Comparison of ENCODE assay signal across 7 mouse cellular contexts in the genomic region with DNA sequence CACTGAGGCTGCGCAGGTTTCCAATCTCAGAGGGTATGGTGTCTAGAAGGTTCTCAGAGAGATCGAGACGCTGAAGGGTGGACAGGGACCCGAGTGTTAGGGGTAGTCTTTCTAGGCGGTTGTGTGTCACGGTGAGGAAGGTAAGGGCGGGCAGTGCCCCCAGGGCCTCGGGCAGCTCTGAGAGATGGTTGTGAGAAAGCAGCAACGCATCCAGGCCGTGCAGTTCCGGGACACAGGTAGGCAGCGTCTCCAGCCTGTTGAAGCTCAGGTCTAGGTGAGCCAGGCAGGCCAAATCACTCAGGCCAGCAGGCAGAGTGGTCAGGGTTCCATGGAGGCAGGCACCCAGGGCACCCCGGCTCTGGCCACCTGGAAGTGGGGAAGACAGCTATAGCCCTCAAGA. TPM values are rescaled to one million over a fixed set of nuclear protein-coding genes. Genes with fewer than 3 reads are reported as not detected.
DNase-seq lines count a peak whose midpoint lies in the region; ATAC-seq and TF ChIP-seq lines count a peak whose summit lies in the region.

No protein-coding gene starts in this region.

- no peak for DNase-seq in lung, postnatal 10 days
- DNase-seq in embryonic facial prominence, embryonic 11.5 days (ENCODE audit: low spot score): no peak
- DNase-seq in liver, postnatal 0 days: no peak

- no peaks in the 10 kb centered on the region for H3K9me3 ChIP-seq in lung, embryonic 16.5 days (ENCODE audit: control insufficient read depth, low read length)
- H3K9me3 ChIP-seq in embryonic facial prominence, embryonic 11.5 days (replicated peaks; ENCODE audit: control insufficient read depth, low read length): no peaks in the 10 kb centered on the region
- no peaks in the 10 kb centered on the region for H3K9me3 ChIP-seq in forebrain, embryonic 16.5 days (ENCODE audit: control insufficient read depth, low read length)
- no peaks in the 10 kb centered on the region for H3K9me3 ChIP-seq in liver, postnatal 0 days (ENCODE audit: low read length)

- peak overlapping the region; percentile 89 for H3K4me2 ChIP-seq in lung, embryonic 16.5 days (ENCODE audit: low read depth, low read length)
- H3K4me2 ChIP-seq in embryonic facial prominence, embryonic 11.5 days (ENCODE audit: low read depth, low read length): peak overlapping the region; percentile 84; the same call in 1 of the 2 replicates
- peak overlapping the region; percentile 62 for H3K4me2 ChIP-seq in forebrain, embryonic 16.5 days (ENCODE audit: low read length)
- H3K4me2 ChIP-seq in liver, postnatal 0 days (ENCODE audit: low read depth, low read length): peak overlapping the region; percentile 91

- H3K36me3 ChIP-seq in lung, embryonic 16.5 days (ENCODE audit: control insufficient read depth, insufficient read depth, low read length): peaks cover 4% of the 10 kb centered on the region; the same call in 1 of the 2 replicates
- no peaks in the 10 kb centered on the region; the same call in none of the 2 replicates for H3K36me3 ChIP-seq in embryonic facial prominence, embryonic 11.5 days (replicated peaks; ENCODE audit: control insufficient read depth, insufficient read depth, low read depth, low read length)
- no peaks in the 10 kb centered on the region; the same call in 1 of the 2 replicates for H3K36me3 ChIP-seq in forebrain, embryonic 16.5 days (ENCODE audit: control insufficient read depth, insufficient read depth)
- H3K36me3 ChIP-seq in liver, postnatal 0 days (replicated peaks; ENCODE audit: insufficient read depth, low read length): peaks cover 26% of the 10 kb centered on the region

- 91% methylated on average over 13 of the region's 13 CpGs for WGBS in lung, embryonic 16.5 days
- 90% methylated on average over 13 of the region's 13 CpGs for WGBS in embryonic facial prominence, embryonic 11.5 days
- WGBS in forebrain, embryonic 16.5 days: 89% methylated on average over 13 of the region's 13 CpGs
- 86% methylated on average over 13 of the region's 13 CpGs for WGBS in liver, postnatal 0 days (ENCODE audit: insufficient replicate concordance)

- H3K4me3 ChIP-seq in lung, embryonic 16.5 days (ENCODE audit: low read length): peak overlapping the region; percentile 56; the same call in 1 of the 2 replicates
- H3K4me3 ChIP-seq in embryonic facial prominence, embryonic 11.5 days (ENCODE audit: low read depth, low read length): no peak overlapping the region
- no peak overlapping the region for H3K4me3 ChIP-seq in forebrain, embryonic 16.5 days (replicated peaks; ENCODE audit: low read length)
- H3K4me3 ChIP-seq in liver, postnatal 0 days (ENCODE audit: low read depth, low read length): peak overlapping the region; percentile 66

- peak overlapping the region; percentile 71 for H3K9ac ChIP-seq in lung, embryonic 16.5 days (ENCODE audit: low read length)
- H3K9ac ChIP-seq in embryonic facial prominence, embryonic 11.5 days (replicated peaks; ENCODE audit: low read length): peak overlapping the region; percentile 72
- peak overlapping the region; percentile 33 for H3K9ac ChIP-seq in forebrain, embryonic 16.5 days (replicated peaks; ENCODE audit: low read depth, low read length)
- no peak overlapping the region; the same call in 1 of the 2 replicates for H3K9ac ChIP-seq in liver, postnatal 0 days (replicated peaks)

- H3K27ac ChIP-seq in lung, embryonic 16.5 days (ENCODE audit: low read length): no peak overlapping the region
- no peak overlapping the region for H3K27ac ChIP-seq in embryonic facial prominence, embryonic 11.5 days (replicated peaks; ENCODE audit: low read depth, low read length)
- no peak overlapping the region for H3K27ac ChIP-seq in forebrain, embryonic 16.5 days (ENCODE audit: low read length)
- H3K27ac ChIP-seq in liver, postnatal 0 days (ENCODE audit: low read depth): no peak overlapping the region

- no peak for ATAC-seq in lung, embryonic 16.5 days (ENCODE audit: low read depth)
- ATAC-seq in embryonic facial prominence, embryonic 11.5 days (replicated peaks; ENCODE audit: insufficient number of reproducible peaks, low FRiP score, low TSS enrichment, low read depth): no peak
- no peak for ATAC-seq in forebrain, embryonic 16.5 days
- ATAC-seq in liver, postnatal 0 days: no peak
- ATAC-seq in monocyte, adult 5-6 weeks (replicated peaks; ENCODE audit: insufficient number of reproducible peaks, low FRiP score, low TSS enrichment, poor library complexity, severe bottlenecking): no peak
- no peak for ATAC-seq in megakaryocyte progenitor cell, adult 5-6 weeks (replicated peaks; ENCODE audit: poor library complexity)

- no peak for TF ChIP-seq EP300 in liver, postnatal 0 days (IDR thresholded peaks at IDR 0.05; ENCODE audit: low read depth)

- peaks cover 28% of the 10 kb centered on the region for H3K4me1 ChIP-seq in lung, embryonic 16.5 days (replicated peaks; ENCODE audit: control insufficient read depth, insufficient read depth, low read length)
- H3K4me1 ChIP-seq in embryonic facial prominence, embryonic 11.5 days (ENCODE audit: control insufficient read depth, insufficient read depth, low read length): peaks cover 7% of the 10 kb centered on the region; the same call in 1 of the 2 replicates
- peaks cover 18% of the 10 kb centered on the region for H3K4me1 ChIP-seq in forebrain, embryonic 16.5 days (replicated peaks; ENCODE audit: control insufficient read depth, insufficient read depth, low read length)
- peaks cover 39% of the 10 kb centered on the region for H3K4me1 ChIP-seq in liver, postnatal 0 days (ENCODE audit: insufficient read depth)

- no peak for TF ChIP-seq CTCF in liver, postnatal 0 days (IDR thresholded peaks at IDR 0.05; ENCODE audit: low read depth)

- H3K27me3 ChIP-seq in lung, embryonic 16.5 days (ENCODE audit: control insufficient read depth, insufficient read depth, low read depth, low read length): no peaks in the 10 kb centered on the region
- no peaks in the 10 kb centered on the region for H3K27me3 ChIP-seq in embryonic facial prominence, embryonic 11.5 days (ENCODE audit: control insufficient read depth, insufficient read depth, low read length)
- H3K27me3 ChIP-seq in forebrain, embryonic 16.5 days (replicated peaks; ENCODE audit: control insufficient read depth, insufficient read depth, low read length): no peaks in the 10 kb centered on the region
- H3K27me3 ChIP-seq in liver, postnatal 0 days (ENCODE audit: insufficient read depth, low read length): no peaks in the 10 kb centered on the region

RNA-seq across cellular contexts. Expression of a gene that starts 1.6 kb away (rescaled TPM):
- polyA plus RNA-seq in lung, embryonic 16.5 days (2015; fragmentation: Nextera tagmentation; extraction: Ambion mirVana): 14.4 and 15.4 TPM in 2 replicates
- polyA plus RNA-seq in embryonic facial prominence, embryonic 11.5 days (2014; fragmentation: Nextera tagmentation; extraction: Ambion mirVana): 9.1 and 10.1 TPM in 2 replicates
- 7.9 and 9.9 TPM in 2 replicates for polyA plus RNA-seq in forebrain, embryonic 16.5 days (2015; fragmentation: Nextera tagmentation; extraction: Ambion mirVana)
- polyA plus RNA-seq in liver, postnatal 0 days (2015; fragmentation: Nextera tagmentation; extraction: Ambion mirVana): 3.6 and 4.3 TPM in 2 replicates
- total RNA-seq in monocyte, adult 5-6 weeks (2017): 4.5 to 5.9 TPM (median 4.8 TPM) in 3 replicates
- total RNA-seq in megakaryocyte progenitor cell, adult 5-6 weeks (2015): 14.2 and 14.4 TPM in 2 replicates
- 9.7 and 11.2 TPM in 2 replicates for total RNA-seq in megakaryocyte progenitor cell, adult 5-6 weeks (2017)

RNA-seq across cellular contexts. Expression of a gene that starts 4.5 kb away (rescaled TPM):
- polyA plus RNA-seq in lung, embryonic 16.5 days (2015; fragmentation: Nextera tagmentation; extraction: Ambion mirVana): 21.7 and 24.5 TPM in 2 replicates
- polyA plus RNA-seq in embryonic facial prominence, embryonic 11.5 days (2014; fragmentation: Nextera tagmentation; extraction: Ambion mirVana): 27.4 and 30.4 TPM in 2 replicates
- 88.4 and 111 TPM in 2 replicates for polyA plus RNA-seq in forebrain, embryonic 16.5 days (2015; fragmentation: Nextera tagmentation; extraction: Ambion mirVana)
- polyA plus RNA-seq in liver, postnatal 0 days (2015; fragmentation: Nextera tagmentation; extraction: Ambion mirVana): 38.4 and 41.6 TPM in 2 replicates
- 6.2 to 14.8 TPM (median 7.4 TPM) in 3 replicates for total RNA-seq in monocyte, adult 5-6 weeks (2017)
- 15.5 and 19.8 TPM in 2 replicates for total RNA-seq in megakaryocyte progenitor cell, adult 5-6 weeks (2015)
- 4.4 and 5.3 TPM in 2 replicates for total RNA-seq in megakaryocyte progenitor cell, adult 5-6 weeks (2017)

RNA-seq across cellular contexts. Expression of a gene that starts 5.0 kb away (rescaled TPM):
- polyA plus RNA-seq in lung, embryonic 16.5 days (2015; fragmentation: Nextera tagmentation; extraction: Ambion mirVana): 1,124 and 1,266 TPM in 2 replicates
- 1,064 and 1,069 TPM in 2 replicates for polyA plus RNA-seq in embryonic facial prominence, embryonic 11.5 days (2014; fragmentation: Nextera tagmentation; extraction: Ambion mirVana)
- 684 and 749 TPM in 2 replicates for polyA plus RNA-seq in forebrain, embryonic 16.5 days (2015; fragmentation: Nextera tagmentation; extraction: Ambion mirVana)
- polyA plus RNA-seq in liver, postnatal 0 days (2015; fragmentation: Nextera tagmentation; extraction: Ambion mirVana): 861 and 865 TPM in 2 replicates
- total RNA-seq in monocyte, adult 5-6 weeks (2017): 2,770 to 3,796 TPM (median 2,928 TPM) in 3 replicates
- total RNA-seq in megakaryocyte progenitor cell, adult 5-6 weeks (2015): 2,968 and 3,129 TPM in 2 replicates
- 2,070 and 2,265 TPM in 2 replicates for total RNA-seq in megakaryocyte progenitor cell, adult 5-6 weeks (2017)

RNA-seq across cellular contexts. Expression of a gene that starts 12.8 kb away (rescaled TPM):
- 42.9 and 46.2 TPM in 2 replicates for polyA plus RNA-seq in lung, embryonic 16.5 days (2015; fragmentation: Nextera tagmentation; extraction: Ambion mirVana)
- 10.5 and 11.1 TPM in 2 replicates for polyA plus RNA-seq in embryonic facial prominence, embryonic 11.5 days (2014; fragmentation: Nextera tagmentation; extraction: Ambion mirVana)
- 20.5 and 23.2 TPM in 2 replicates for polyA plus RNA-seq in forebrain, embryonic 16.5 days (2015; fragmentation: Nextera tagmentation; extraction: Ambion mirVana)
- polyA plus RNA-seq in liver, postnatal 0 days (2015; fragmentation: Nextera tagmentation; extraction: Ambion mirVana): 47.1 and 51.3 TPM in 2 replicates
- 19.7 to 28.0 TPM (median 25.4 TPM) in 3 replicates for total RNA-seq in monocyte, adult 5-6 weeks (2017)
- total RNA-seq in megakaryocyte progenitor cell, adult 5-6 weeks (2015): 44.5 and 44.9 TPM in 2 replicates
- total RNA-seq in megakaryocyte progenitor cell, adult 5-6 weeks (2017): 15.6 and 20.1 TPM in 2 replicates

RNA-seq across cellular contexts. Expression of a gene that starts 12.9 kb away (rescaled TPM):
- polyA plus RNA-seq in lung, embryonic 16.5 days (2015; fragmentation: Nextera tagmentation; extraction: Ambion mirVana): 0.79 TPM in 2 replicates
- 2.5 and 3.7 TPM in 2 replicates for polyA plus RNA-seq in embryonic facial prominence, embryonic 11.5 days (2014; fragmentation: Nextera tagmentation; extraction: Ambion mirVana)
- polyA plus RNA-seq in forebrain, embryonic 16.5 days (2015; fragmentation: Nextera tagmentation; extraction: Ambion mirVana): 52.4 and 70.3 TPM in 2 replicates
- not detected in 2 replicates for polyA plus RNA-seq in liver, postnatal 0 days (2015; fragmentation: Nextera tagmentation; extraction: Ambion mirVana)
- total RNA-seq in monocyte, adult 5-6 weeks (2017): not detected in 3 replicates
- not detected in 2 replicates for total RNA-seq in megakaryocyte progenitor cell, adult 5-6 weeks (2015)
- not detected in 2 replicates for total RNA-seq in megakaryocyte progenitor cell, adult 5-6 weeks (2017)

Comparison
In these comparisons a context has a peak if more than half of its experiments do, and no peak if none do; other contexts are left out.
1. H3K4me3 ChIP-seq: peak in lung, embryonic 16.5 days (single experiment) and liver, postnatal 0 days (single experiment); none in embryonic facial prominence, embryonic 11.5 days (single experiment) and forebrain, embryonic 16.5 days (single experiment).
2. Peak in every context shown above with its lines, with median percentiles within 50 percentile points of each other: H3K4me2 ChIP-seq.